Mouse (Mus musculus): Measurements from ENCODE around the gene Parp11. TPM values are rescaled to one million over a fixed set of nuclear protein-coding genes. Genes with fewer than 3 reads are reported as not detected.
"Not testable (repeated sequence)": the region's sequence is repeated elsewhere in the genome, so short reads cannot be mapped to it uniquely, and the experiment has no call there.

Parp11 gene
- polyA plus RNA-seq, 1 experiment from 2014 or later: 19.1 TPM

DNA sequence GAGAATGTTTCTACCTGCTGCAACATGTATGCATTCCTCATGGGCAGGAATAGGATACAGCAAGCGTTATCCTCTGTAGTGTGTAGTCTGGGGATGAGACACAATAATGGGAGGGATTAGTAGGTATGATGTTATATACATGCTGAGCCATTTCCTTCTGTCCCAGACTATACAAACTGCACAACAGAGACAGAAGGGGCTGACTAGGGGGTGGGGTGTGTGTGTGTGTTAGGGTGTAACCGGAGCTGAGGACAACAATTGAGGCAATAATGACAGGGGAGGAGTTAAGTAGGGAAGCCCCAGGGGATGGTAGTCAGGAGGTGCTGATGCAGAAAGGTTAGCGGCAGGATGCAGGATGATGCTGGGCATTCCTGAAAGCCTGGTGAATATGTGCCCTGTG is 28.6 kb downstream of the Parp11 start:
- DNase-seq (ENCODE audit: low spot score): no peak
- no peaks in the 10 kb centered on the region for H3K4me1 ChIP-seq
- no peak overlapping the region for H3K27ac ChIP-seq
- 78% methylated on average over 3 of the region's 3 CpGs for WGBS
- H3K36me3 ChIP-seq: peaks cover 41% of the 10 kb centered on the region
- no peak overlapping the region for H3K4me3 ChIP-seq
- no peaks in the 10 kb centered on the region for H3K9me3 ChIP-seq
- H3K27me3 ChIP-seq (ENCODE audit: insufficient read depth, poor library complexity, severe bottlenecking): no peaks in the 10 kb centered on the region

DNA sequence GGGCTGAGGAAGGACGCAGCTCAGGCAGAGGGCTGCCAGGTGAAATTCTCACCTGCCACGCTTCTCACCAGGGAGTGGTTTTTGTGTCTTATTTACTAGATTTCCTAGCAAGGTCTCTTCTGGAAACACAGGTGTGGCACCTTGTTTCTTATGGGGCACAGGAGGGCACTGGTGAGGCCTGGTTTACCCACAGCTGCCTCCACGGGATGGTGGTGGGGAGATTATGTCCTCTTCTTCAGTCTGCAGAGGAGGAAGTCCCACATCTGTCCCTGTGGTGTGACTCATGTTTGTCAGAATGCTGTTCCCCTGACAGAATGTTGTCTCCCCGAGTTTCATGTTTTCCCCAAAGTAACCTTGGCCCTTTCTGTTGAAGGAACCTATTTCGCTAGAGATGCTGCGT is 44.4 kb downstream of the Parp11 start:
- no peaks in the 10 kb centered on the region for H3K27me3 ChIP-seq (ENCODE audit: insufficient read depth, poor library complexity, severe bottlenecking)
- 78% methylated on average over 6 of the region's 6 CpGs for WGBS
- no peak overlapping the region for H3K27ac ChIP-seq
- H3K4me3 ChIP-seq: no peak overlapping the region
- peaks cover 8% of the 10 kb centered on the region; the same call in 1 of the 2 replicates for H3K4me1 ChIP-seq
- no peaks in the 10 kb centered on the region for H3K9me3 ChIP-seq
- H3K36me3 ChIP-seq: peaks cover 26% of the 10 kb centered on the region; the same call in 1 of the 2 replicates
- DNase-seq (ENCODE audit: low spot score): no peak

DNA sequence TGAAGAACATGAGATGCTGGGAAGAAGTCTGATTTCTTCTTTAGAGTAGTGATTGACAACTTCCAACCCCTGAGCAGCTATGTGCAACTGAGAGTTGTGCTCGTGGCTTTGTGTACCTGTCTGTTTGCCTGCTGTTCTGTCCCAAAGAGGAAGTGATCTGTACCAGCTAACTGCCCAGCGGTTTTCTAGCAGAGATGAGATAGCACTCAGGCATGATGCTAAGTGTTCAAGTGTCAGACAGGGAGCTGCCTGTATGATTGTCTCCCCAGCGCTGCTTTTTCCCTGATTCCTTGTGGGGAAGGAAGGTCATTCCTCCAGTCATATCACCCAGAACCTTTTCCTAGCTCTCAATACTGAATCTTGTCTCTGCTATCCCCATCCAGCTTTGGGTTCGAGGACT is 45.9 kb downstream of the Parp11 start:
- H3K36me3 ChIP-seq: peaks cover 19% of the 10 kb centered on the region; the same call in 1 of the 2 replicates
- no peak for DNase-seq (ENCODE audit: low spot score)
- H3K9me3 ChIP-seq: no peaks in the 10 kb centered on the region
- no peak overlapping the region for H3K4me3 ChIP-seq
- no peaks in the 10 kb centered on the region for H3K27me3 ChIP-seq (ENCODE audit: insufficient read depth, poor library complexity, severe bottlenecking)
- peaks cover 9% of the 10 kb centered on the region; the same call in 1 of the 2 replicates for H3K4me1 ChIP-seq
- 78% methylated on average over 4 of the region's 4 CpGs for WGBS
- no peak overlapping the region for H3K27ac ChIP-seq

DNA sequence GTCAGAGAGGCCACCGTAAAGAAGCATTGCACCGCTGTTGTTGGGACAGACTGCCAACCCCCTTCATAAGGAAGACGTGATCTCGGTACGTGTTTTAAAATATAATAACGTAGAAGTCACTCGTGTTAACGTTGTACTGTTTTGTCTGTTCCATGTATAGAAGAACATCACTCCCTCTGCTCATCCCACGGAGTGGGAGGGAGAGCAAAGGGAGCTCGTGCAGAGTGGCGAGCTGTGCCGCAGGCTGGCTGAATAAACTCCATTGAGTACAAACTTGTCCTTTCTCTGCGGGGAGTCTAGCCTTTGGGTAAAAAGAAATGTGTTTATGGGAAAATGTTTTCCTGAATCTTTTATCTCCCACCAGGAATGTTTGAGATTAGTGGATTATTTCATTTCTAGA is 47.1 kb downstream of the Parp11 start:
- H3K4me1 ChIP-seq: peaks cover 9% of the 10 kb centered on the region; the same call in 1 of the 2 replicates
- WGBS: 83% methylated on average over 13 of the region's 13 CpGs
- H3K36me3 ChIP-seq: peaks cover 19% of the 10 kb centered on the region; the same call in 1 of the 2 replicates

DNA sequence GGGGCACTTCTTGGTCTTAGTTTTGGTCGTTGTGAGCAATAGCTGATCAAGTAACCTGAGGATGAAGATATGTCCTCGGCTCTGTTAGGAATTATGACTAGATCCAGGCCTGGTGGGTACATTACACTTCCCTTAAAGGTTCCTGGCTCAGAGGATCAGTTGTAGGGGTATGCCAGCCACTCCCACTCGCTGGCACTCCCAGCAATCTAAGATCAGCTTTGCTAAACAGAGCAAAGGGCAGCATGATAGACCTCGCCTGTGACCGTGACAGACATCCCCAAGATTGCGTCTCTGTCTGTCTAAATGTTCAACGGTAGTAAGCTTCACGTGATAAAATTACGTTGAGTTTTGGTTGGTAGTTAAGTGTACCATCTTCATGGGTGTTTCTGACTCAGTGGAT is 47.7 kb downstream of the Parp11 start:
- peak; percentile 38 for DNase-seq (ENCODE audit: low spot score)
- H3K9me3 ChIP-seq: no peaks in the 10 kb centered on the region

More for the DNA sequence above, 47.1 kb downstream of the Parp11 start:
- H3K27me3 ChIP-seq (ENCODE audit: insufficient read depth, poor library complexity, severe bottlenecking): no peaks in the 10 kb centered on the region
- no peaks in the 10 kb centered on the region for H3K9me3 ChIP-seq
- no peak overlapping the region for H3K27ac ChIP-seq
- DNase-seq (ENCODE audit: low spot score): no peak
- H3K4me3 ChIP-seq: no peak overlapping the region

DNA sequence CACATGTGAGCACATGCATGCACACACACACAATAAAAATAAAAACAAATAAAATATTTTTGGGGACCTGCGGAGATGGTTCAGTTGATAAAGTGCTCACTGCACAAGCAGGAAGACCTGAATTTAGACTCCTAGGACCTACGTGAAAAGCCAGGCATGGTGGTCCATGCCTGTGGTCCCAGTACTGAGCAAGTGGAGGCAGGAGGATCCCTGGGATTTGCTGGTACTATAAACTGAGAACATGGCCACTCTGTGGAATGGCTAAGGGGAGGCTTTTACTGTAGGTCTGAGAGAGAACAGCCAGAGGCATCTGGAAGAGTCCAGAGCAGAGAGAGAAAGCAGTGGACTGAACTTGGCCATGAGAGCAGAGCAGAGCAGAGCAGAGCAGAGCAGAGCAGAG is 48.6 kb downstream of the Parp11 start:
- no peaks in the 10 kb centered on the region for H3K9me3 ChIP-seq
- WGBS: 85% methylated on average over 2 of the region's 2 CpGs
- H3K27me3 ChIP-seq (ENCODE audit: insufficient read depth, poor library complexity, severe bottlenecking): no peaks in the 10 kb centered on the region
- H3K36me3 ChIP-seq: peaks cover 13% of the 10 kb centered on the region; the same call in 1 of the 2 replicates
- H3K4me3 ChIP-seq: no peak overlapping the region
- no peak overlapping the region for H3K27ac ChIP-seq
- DNase-seq (ENCODE audit: low spot score): peak; percentile 61
- H3K4me1 ChIP-seq: peaks cover 11% of the 10 kb centered on the region; the same call in 1 of the 2 replicates

More for the DNA sequence above, 47.7 kb downstream of the Parp11 start:
- Histone ChIP-seq H3K27me3 (ENCODE audit: insufficient read depth, poor library complexity, severe bottlenecking) (no peaks in the 10 kb centered on the region), H3K36me3 (peaks cover 19% of the 10 kb centered on the region; the same call in 1 of the 2 replicates), H3K27ac (no peak overlapping the region), H3K4me3 (no peak overlapping the region), H3K4me1 (peaks cover 9% of the 10 kb centered on the region; the same call in 1 of the 2 replicates)
- 82% methylated on average over 9 of the region's 9 CpGs for WGBS

DNA sequence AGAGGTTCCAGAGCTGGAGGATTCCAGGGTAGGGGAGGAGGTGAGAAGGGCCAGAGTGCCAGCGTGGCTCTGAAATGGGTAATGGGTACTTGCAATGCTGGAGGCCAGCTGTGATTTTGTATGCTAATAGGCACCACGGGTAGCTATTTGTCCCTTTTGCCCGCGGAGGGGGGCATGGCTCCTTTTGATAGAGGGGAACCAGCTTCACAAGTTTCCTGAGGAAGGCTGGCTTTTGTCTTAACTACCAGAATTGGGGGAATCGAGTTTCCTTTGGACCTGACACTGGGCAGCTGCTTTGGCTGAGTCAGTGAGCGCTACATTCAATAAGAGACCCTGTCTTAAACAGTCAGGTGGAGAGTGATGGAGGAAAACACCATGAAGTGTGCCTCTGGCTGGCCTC is 49.2 kb downstream of the Parp11 start:
- peak; percentile 67 for DNase-seq (ENCODE audit: low spot score)
- no peaks in the 10 kb centered on the region for H3K27me3 ChIP-seq (ENCODE audit: insufficient read depth, poor library complexity, severe bottlenecking)
- 16% methylated on average over 6 of the region's 6 CpGs for WGBS
- H3K36me3 ChIP-seq: peaks cover 10% of the 10 kb centered on the region; the same call in 1 of the 2 replicates
- H3K4me1 ChIP-seq: peaks cover 12% of the 10 kb centered on the region; the same call in 1 of the 2 replicates
- H3K27ac ChIP-seq: no peak overlapping the region
- H3K4me3 ChIP-seq: no peak overlapping the region
- no peaks in the 10 kb centered on the region for H3K9me3 ChIP-seq

DNA sequence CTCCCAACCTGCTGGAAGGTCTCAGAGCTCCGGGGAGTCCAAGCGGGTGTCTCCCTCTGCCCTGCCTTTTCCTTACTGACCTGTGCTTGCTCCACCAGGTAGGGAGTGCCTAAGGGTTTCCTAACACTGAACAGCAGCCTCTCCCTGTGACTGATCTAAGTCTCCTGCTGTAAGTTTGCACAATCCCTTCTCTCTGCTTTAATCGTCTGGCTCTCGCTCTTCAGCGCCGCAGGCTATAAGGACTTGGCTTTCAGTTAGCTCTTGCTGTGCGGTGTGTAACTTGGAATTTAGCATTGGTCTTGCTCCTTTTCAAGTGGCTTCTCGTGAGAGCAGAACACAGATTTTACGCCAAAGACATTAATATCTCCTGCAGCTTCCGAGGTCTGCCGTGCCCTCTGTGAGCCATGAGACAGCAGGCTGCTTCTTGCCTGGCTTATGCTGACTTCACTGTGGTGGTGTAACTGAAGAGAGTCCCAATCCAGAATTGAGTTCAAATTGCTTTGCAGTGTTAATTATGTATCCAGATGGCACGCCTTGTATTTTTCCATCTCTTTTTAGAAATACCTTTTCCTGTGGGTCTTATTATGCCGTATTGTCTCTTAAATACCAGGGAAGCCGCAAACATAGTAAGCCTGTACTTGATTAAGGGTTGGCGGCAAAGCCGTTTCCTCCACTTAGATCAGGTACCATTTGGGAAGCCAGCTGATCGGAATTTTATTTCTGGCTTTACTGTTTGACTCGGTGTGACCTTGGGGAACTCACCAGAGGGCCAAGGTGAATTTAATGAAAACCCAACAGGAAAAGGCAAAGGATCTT is 50.4 kb downstream of the Parp11 start:
- Histone ChIP-seq H3K27me3 (ENCODE audit: insufficient read depth, poor library complexity, severe bottlenecking) (no peaks in the 10 kb centered on the region), H3K4me3 (no peak overlapping the region), H3K9me3 (no peaks in the 10 kb centered on the region), H3K36me3 (no peaks in the 10 kb centered on the region), H3K27ac (no peak overlapping the region), H3K4me1 (peaks cover 12% of the 10 kb centered on the region; the same call in 1 of the 2 replicates)
- DNase-seq (ENCODE audit: low spot score): peak; percentile 73
- 75% methylated on average over 18 of the region's 18 CpGs for WGBS

DNA sequence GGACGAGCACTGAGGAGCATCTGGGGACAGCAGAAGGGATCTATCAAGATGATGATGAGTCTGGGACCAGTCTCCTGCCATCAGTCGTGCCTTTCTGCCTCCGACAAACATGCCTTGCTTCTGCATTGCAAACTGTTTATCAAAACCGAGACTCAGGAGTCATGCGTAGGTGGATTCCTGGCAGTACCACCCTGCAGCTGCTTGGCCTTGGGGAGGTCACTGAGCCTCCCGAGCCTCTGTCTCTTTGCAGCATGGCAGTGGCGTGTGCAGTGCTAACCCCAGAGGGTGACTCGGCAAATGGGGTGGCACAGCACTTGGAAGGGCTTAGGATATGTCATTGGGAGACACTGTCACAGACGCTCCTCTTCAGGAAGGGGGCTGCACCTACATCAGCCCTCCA is 53.5 kb downstream of the Parp11 start:
- Histone ChIP-seq H3K36me3 (no peaks in the 10 kb centered on the region), H3K4me1 (peaks cover 12% of the 10 kb centered on the region; the same call in 1 of the 2 replicates), H3K27ac (no peak overlapping the region), H3K9me3 (no peaks in the 10 kb centered on the region), H3K27me3 (ENCODE audit: insufficient read depth, poor library complexity, severe bottlenecking) (no peaks in the 10 kb centered on the region), H3K4me3 (no peak overlapping the region)
- 51% methylated on average over 9 of the region's 9 CpGs for WGBS
- DNase-seq (ENCODE audit: low spot score): no peak

DNA sequence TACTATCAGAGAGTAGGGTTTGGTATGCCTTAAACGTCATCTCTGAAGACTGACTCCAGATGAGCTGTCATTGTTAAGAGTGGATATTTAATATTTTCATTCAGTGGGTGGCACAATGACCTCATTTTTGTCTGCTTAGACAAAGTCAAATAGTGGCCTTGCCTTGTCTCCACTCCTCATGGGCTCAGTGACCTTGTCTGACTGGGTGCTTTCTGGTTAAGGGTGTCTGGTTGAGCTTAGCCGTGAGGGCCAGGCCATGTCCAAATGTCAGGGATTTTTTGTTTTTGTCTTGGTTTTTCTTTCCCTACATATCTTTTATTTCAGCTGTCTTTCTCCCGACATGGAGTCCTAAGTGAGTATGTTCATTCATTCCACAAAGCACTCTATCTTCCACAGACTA is 54.2 kb downstream of the Parp11 start:
- H3K36me3 ChIP-seq: no peaks in the 10 kb centered on the region
- DNase-seq (ENCODE audit: low spot score): no peak
- no peak overlapping the region for H3K27ac ChIP-seq
- no peaks in the 10 kb centered on the region for H3K27me3 ChIP-seq (ENCODE audit: insufficient read depth, poor library complexity, severe bottlenecking)
- H3K9me3 ChIP-seq: no peaks in the 10 kb centered on the region
- no peak overlapping the region for H3K4me3 ChIP-seq
- 81% methylated on average over 3 of the region's 3 CpGs for WGBS
- peaks cover 6% of the 10 kb centered on the region; the same call in 1 of the 2 replicates for H3K4me1 ChIP-seq

DNA sequence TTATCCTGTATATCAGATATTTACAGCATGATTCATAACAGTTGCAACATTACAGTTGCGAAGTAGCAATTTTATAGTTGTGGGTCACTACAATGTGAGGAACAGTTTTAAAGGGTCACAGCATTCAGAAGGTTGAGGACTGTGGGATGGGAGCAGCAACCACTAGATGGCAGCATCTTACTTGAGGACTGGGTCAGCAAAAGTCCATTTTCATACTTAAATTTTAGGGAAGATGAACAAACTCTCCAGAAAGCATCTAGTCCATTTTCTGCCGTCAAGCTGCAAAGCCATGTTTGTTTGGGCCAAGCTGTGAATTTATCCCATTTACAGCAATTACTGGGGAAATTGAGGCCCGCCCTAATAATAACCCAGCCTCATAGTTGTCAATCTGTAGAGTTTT is 55.9 kb downstream of the Parp11 start:
- no peaks in the 10 kb centered on the region for H3K27me3 ChIP-seq (ENCODE audit: insufficient read depth, poor library complexity, severe bottlenecking)
- peak; percentile 66 for DNase-seq (ENCODE audit: low spot score)
- no peak overlapping the region for H3K4me3 ChIP-seq
- no peaks in the 10 kb centered on the region for H3K36me3 ChIP-seq
- no peak overlapping the region for H3K27ac ChIP-seq
- H3K9me3 ChIP-seq: no peaks in the 10 kb centered on the region
- 59% methylated on average over 3 of the region's 3 CpGs for WGBS
- H3K4me1 ChIP-seq: 0 out of 2 replicates have a peak, but pooled peaks cover 3% of the 10 kb centered on the region

DNA sequence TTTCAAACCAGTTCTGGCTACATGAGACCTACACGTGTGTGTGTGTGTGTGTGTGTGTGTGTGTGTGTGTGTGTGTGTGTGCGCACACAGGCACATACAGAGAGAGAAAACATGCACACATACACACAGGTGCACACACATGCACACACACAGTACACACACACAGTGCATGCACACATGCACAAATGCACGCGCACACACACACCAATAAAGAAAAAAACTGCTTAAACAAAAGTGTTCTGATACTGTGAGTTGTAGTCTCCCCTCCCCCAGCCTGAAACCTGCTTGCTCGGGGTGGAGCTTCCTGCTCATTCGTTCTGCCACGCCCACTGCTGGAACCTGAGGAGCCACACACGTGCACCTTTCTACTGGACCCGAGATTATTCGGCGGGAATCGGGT is 67.1 kb downstream of the Parp11 start:
- H3K9me3 ChIP-seq; H3K4me3 ChIP-seq; DNase-seq (ENCODE audit: low spot score); H3K27ac ChIP-seq; H3K4me1 ChIP-seq; H3K36me3 ChIP-seq; H3K27me3 ChIP-seq (ENCODE audit: insufficient read depth, poor library complexity, severe bottlenecking): not testable (repeated sequence)
- 76% methylated on average over 8 of the region's 12 CpGs for WGBS

DNA sequence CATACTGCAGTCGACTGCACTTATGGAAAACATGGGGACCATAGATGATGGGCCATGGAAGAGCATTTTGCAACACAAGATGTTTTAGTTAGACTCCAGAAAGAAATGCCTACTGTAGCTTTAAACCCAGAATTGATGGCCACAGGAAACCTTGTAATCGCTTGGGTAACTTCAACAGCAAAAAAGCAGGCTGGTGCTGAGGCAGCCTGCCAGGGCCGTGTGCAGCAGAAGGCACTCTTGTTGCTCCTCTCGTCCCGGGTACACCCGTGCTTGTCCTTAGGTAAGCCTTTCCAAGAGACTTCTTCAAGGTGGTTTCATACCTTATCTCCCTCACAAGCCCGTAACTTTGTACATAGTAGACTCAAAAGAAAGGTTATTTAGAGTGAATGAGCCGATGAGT is 74.5 kb downstream of the Parp11 start:
- H3K27me3 ChIP-seq (ENCODE audit: insufficient read depth, poor library complexity, severe bottlenecking): peaks cover 9% of the 10 kb centered on the region
- no peaks in the 10 kb centered on the region for H3K9me3 ChIP-seq
- DNase-seq (ENCODE audit: low spot score): no peak
- H3K4me3 ChIP-seq: no peak overlapping the region
- WGBS: 68% methylated on average over 8 of the region's 8 CpGs
- no peaks in the 10 kb centered on the region for H3K36me3 ChIP-seq
- H3K4me1 ChIP-seq: peaks cover 6% of the 10 kb centered on the region; the same call in 1 of the 2 replicates
- H3K27ac ChIP-seq: no peak overlapping the region

Measured in heart, embryonic 10.5 days (tissue).